Mouse (Mus musculus): Measurements from ENCODE around the gene Ptma.

Gene Ptma

DNA sequence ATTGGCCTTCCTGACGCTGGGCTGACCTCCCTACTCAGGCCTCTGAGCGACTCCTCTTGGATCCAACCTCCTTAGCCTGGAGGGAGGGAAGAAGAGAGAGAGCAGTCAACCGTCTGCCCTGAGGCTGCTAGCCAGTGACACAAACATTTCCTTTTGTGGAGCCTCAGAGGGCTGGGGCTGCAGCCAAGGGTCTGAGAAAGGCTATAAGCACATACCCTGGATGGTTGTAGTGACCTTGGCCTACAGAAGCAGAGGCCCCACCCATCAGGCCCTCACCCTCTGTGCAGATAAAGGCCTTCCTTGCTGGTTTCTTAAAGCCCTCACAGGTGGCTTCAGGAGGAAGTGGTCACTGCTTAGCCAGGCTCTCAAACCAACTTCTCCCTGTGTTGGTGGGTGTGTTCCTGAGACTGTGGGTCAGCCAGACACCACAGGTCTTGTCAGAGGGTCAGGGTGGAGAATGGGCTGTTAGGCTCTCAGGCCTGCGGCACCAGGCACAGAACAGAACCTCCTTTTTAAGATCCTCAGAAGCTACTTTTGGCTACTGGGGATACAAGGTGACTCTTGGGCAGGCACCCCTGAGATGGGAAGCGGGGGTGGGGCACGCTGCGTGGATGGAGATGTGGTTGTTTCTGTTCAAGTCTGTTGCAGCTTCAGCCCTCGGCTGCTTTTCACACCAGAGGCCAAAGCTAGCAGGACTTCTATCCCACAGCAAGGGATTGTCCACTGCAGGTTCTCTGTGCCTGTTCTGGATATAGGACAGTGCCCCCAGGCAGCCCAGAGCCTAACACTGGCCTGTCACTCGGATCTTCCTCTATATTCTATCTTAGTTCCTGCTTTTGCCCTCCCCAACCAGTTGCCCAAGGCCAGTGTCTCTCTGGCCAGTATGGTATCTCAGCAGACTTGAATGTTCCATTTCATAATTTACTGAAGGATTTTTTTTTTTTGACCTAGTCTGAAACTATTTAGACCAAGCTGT lies 34.1 kb upstream of the Ptma start:
- in situ Hi-C loops (cut with MboI; ENCODE audit: unreplicated experiment in 2 of 2), result loop anchor here in 1 of 2 experiments (25.0 kb wide), 1 partner anchor 1145 kb away; no protein-coding TSS in a partner anchor

DNA sequence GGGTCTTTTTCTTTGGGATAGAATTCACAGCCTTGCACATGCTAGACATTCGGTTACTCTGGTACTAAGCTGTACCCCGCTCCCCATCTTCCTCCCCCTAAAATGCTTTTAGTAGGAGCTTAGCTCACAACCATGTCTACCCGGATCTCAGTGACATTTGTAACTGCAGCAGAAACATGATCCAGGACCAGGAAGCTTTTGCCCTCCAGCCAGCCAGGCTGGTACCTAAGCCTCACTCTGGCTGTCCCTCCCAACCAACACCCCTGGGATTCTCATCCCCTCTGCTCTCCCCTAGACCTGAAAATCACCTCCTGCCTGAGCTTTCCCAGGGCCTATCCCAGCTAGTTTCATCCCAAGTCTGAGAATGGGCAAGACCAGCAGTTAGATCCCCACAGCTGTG lies 32.7 kb upstream of the Ptma start:
- in situ Hi-C loops (cut with MboI; ENCODE audit: unreplicated experiment in 2 of 2), result loop anchor here in 1 of 2 experiments (25.0 kb wide), 1 partner anchor 1144 kb away; no protein-coding TSS in a partner anchor

DNA sequence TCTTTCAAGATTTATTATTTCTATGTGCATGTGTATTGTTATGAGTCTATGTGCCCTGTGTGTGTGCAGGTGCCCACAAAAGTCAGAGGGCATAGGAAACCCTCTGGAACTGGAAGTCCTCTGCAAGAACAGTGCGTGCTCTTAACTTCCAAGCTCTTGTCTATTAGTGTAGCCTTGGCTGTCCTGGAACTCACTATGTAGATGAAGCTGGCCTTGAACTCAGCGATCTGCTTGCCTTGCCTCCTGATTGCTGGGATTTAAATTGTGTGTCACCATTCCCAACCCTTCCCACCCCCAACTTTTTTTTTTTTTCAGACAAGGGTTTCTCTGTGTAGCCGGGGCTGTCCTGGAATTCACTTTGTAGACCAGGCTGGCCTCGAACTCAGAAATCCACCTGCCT lies 30.2 kb upstream of the Ptma start:
- in situ Hi-C loops (cut with MboI; ENCODE audit: unreplicated experiment in 2 of 2), result loop anchor here in 1 of 2 experiments (25.0 kb wide), 1 partner anchor 1141 kb away; no protein-coding TSS in a partner anchor

DNA sequence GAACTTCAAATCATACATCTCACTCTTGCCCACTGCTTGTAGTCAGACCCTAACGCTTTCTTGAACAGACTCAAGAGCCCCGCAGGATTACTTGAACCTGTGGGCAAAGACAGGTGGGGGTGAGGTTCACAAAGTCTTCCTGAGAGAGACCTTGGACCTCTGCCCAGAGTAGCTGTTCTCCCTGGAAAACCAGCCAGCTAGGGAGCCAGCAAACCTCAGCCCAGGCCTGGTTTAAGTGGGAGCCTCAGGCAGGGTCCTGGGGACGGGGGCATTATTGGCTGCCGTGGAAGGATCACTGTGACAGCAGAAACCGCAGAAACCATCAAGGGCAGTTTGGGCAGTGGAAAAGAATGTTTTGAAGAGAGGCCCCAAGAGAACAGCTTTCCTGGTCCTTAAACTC lies 29.2 kb upstream of the Ptma start:
- in situ Hi-C loops (cut with MboI; ENCODE audit: unreplicated experiment in 2 of 2), result loop anchor here in 1 of 2 experiments (25.0 kb wide), 1 partner anchor 1140 kb away; no protein-coding TSS in a partner anchor

DNA sequence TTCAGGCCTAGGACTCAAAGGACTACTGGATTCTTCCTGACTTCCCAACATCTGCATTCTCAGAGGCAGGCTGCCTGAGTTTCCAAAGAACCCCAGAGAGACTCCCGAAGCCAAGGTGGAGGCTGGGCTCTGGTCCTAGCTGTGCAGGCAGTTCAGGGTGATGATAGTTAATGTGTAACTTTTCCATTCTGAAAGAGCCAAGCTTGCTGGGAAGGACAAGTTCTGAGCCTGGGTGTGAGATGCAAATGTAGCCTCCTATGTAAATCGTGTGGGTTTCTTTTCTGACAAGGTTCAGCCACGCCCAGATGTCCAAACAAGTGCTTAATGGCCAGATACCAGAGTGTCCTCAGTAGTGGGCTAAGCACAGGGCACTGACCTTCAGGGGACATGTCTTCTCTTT lies 28.5 kb upstream of the Ptma start:
- in situ Hi-C loops (cut with MboI; ENCODE audit: unreplicated experiment in 2 of 2), result loop anchor here in 1 of 2 experiments (25.0 kb wide), 1 partner anchor 1139 kb away; no protein-coding TSS in a partner anchor

DNA sequence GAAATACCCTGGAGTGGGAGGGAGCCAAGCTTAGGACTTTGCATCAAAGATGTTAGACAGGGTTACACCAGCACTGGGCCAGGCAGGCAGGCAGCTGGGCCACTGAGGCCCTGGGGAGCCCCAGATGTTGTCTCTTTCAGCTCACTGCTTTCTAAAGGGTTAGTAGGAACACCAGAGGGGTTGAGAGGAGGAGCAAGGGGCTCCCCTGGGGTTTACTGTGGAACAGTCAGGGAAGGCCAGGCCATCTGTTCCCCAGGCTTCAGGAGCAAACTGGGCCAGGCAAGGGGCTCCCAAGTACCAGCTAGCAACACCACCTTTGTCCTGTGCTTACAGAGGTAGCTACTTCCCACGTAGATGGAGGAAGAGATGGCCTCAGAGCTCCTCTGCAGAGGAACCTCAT lies 27.9 kb upstream of the Ptma start:
- in situ Hi-C loops (cut with MboI; ENCODE audit: unreplicated experiment in 2 of 2), result loop anchor here in 1 of 2 experiments (25.0 kb wide), 1 partner anchor 1139 kb away; no protein-coding TSS in a partner anchor

DNA sequence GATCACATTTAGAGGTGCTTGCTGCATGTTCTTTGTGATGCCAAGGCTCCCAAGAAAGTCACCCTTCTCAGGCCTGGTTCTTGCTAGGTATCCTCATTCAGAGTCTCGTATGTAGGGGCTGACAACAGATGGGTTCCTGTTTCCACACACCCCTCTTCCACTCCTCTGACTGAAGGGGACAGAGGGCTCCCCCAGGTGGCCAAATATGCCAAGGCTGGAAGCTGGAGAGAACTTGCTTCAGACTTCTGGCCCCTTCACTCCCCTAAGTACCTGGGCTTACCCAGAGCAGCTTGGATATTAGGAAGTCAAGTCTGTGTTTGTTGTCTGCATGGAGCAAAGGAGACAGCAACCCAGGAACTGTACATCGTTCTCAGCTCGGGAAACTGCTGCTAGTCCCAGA lies 26.6 kb upstream of the Ptma start:
- in situ Hi-C loops (cut with MboI; ENCODE audit: unreplicated experiment in 2 of 2), result loop anchor here (5.0 to 25.0 kb wide), 3 partner anchors 37 to 1137 kb away; no protein-coding TSS in a partner anchor

DNA sequence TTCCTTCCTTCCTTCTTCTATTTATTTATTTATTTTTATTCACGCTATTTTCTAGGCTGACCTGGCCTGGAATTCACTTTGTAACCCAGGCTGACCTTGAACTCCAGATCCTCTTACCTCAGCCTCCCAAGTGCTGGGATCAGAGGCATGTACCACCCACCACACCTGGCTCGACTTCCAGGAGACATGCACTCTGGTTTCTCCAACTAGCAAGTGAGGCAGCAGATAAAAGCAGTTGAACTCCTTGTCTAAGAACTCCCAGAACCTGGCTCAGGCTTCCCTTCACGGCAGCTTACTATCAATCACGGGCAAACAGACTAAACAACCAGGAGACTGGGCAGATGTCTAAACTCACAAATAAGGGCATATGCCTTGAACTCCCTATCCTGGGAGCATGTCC lies 25.8 kb upstream of the Ptma start:
- in situ Hi-C loops (cut with MboI; ENCODE audit: unreplicated experiment in 2 of 2), result loop anchor here (5.0 kb wide), 2 partner anchors 37 to 58 kb away; no protein-coding TSS in a partner anchor

DNA sequence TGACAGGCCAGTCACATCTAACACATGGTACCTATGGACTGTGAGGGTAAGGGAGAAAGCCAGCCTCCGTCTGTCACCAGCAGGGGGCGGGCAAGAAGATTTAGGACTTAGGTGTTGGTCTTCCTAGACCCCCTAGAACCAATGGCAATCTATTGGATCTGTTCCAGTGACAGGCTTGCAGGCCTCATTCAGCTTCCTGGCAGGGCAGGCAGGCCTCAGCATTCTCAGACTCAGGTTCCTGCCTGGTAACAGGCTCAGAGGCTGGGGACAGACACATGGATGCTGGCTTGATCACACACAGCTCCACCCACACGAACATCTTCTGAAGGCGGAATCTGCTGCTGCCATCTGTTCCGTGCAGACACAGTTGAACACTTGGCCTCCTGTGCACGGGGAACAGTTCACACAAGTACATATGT lies 25.4 kb upstream of the Ptma start:
- in situ Hi-C loops (cut with MboI; ENCODE audit: unreplicated experiment in 2 of 2), result loop anchor here (5.0 kb wide), 2 partner anchors 36 to 59 kb away; no protein-coding TSS in a partner anchor

DNA sequence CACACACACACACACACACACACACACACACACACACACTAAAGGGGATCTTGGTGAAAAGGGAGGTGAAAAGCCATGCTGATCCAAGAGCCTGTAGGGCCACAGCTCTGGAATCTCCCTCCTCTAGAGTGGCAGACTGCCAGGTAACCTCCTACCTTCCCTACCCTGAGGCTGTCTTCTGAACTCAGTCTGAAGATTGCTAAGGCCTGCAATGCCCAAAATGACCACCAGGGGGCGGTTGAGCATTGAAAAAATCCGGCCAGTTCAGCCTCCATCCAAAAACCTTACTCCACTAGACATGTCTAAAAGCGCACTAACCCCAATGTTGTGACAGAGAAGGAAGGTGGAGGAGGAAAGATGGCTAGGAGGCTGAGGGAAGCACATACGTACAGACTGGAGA lies 25.0 kb upstream of the Ptma start:
- in situ Hi-C loops (cut with MboI; ENCODE audit: unreplicated experiment in 2 of 2), result loop anchor here (5.0 kb wide), 2 partner anchors 36 to 59 kb away; no protein-coding TSS in a partner anchor

DNA sequence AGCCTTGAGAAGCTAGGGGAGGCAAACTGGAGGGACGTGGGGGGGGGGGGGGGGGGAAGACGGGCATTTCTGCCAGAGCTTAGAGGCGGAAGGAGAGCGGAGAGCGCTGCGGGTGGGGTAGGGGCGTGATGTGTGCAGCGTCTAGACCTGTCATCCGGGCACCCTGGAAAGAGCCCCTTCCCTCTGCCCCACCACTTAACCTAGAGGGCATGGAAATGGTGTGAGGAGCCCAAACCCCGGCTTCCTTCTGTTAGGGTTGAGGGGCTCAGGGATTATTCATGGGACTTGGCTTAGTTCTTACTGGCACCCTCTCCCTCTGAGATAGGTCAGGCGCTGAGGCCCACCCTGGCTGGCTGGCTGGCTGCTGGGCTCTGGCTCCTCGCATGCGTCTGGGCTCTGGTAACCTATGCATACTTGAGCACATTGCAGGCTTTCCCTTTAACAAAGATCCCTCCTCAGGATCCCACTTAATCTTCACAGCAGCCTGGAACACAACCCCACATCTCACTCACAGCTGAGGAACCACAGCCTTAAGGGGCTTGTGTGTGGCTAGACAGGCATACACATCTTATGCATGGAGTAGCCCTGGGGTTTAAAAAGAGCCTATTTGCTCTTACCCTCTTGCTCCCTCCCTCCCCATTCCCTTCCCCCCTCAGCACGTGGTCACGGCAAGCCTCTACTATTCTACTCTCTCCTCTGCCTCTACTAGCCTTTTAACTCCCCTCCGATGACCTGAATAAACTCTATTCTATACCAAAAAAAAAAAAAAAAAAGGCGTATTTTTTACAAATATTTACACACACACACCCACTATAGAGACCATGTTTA lies 24.1 kb upstream of the Ptma start:
- in situ Hi-C loops (cut with MboI; ENCODE audit: unreplicated experiment in 2 of 2), result loop anchor here (5.0 kb wide), 2 partner anchors 35 to 60 kb away; no protein-coding TSS in a partner anchor

DNA sequence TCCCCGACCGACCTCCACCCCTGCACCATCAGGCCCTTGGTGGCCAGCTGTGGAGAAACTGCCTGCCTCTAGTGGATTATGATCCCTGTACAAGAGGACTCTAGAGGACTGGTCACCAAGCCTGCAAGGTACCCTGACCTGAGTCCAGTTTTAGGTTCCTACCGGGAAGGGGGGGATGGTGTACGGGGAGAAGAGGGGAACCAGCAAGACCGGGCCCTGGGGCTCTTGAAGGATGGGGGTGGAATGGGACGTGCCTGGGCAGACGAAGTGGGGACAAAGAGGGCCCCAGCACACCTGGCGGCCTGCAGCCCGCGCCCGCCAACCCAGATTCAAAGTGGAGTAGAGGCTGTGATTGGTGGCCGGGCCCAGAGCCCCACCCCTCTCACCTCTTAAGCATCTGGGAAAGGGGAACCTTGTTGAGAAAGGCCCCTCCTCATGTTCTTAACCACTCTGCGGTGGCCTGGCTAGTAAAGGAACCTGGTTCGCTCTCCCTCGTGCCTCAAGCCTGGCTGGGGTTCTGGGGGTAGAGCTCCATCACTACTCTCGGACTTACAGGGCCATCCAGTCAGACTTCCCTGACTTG lies 23.3 kb upstream of the Ptma start:
- in situ Hi-C loops (cut with MboI; ENCODE audit: unreplicated experiment in 2 of 2), result loop anchor here (5.0 kb wide), 2 partner anchors 34 to 61 kb away; no protein-coding TSS in a partner anchor

DNA sequence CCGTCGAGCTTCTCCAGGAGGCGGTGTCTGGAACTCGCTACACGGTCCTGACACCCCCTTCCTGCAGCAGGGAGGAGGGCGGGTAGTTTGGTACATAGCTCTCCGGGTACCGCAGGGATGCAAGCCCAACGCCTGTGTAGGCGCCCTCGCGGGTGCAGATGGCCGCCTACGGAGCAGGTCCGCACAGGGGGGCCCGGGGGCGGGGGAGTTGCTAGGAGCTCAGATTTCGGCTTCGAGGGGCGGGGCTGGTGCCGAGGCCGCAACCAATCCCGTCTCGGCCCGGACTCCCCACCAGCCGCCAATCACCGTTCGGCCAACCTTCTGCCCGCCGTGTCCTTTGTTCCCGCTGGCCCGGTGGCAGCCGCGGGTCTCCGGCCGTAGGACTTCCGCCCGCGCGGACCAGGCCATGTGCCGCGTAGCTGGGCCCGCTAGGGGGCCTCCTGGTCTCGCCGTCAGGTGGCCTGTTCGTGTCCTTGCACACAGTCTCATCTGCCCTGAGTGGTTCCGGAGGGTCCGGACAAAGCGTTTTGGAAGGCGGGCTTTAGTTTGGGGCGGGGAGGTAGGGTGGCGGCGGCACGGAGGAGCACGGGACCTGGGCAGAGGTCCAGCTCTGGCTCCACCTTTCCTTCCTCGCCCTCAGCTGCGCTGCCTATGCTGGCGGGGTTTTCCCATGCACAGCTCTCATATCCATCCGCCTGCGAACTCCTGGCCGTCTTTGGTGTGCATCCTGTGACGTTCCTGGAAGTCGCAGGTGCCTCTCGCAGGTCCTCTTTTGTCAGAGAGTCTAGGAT lies 22.4 kb upstream of the Ptma start:
- in situ Hi-C loops (cut with MboI; ENCODE audit: unreplicated experiment in 2 of 2), result loop anchor here (5.0 kb wide), 2 partner anchors 33 to 62 kb away; no protein-coding TSS in a partner anchor

DNA sequence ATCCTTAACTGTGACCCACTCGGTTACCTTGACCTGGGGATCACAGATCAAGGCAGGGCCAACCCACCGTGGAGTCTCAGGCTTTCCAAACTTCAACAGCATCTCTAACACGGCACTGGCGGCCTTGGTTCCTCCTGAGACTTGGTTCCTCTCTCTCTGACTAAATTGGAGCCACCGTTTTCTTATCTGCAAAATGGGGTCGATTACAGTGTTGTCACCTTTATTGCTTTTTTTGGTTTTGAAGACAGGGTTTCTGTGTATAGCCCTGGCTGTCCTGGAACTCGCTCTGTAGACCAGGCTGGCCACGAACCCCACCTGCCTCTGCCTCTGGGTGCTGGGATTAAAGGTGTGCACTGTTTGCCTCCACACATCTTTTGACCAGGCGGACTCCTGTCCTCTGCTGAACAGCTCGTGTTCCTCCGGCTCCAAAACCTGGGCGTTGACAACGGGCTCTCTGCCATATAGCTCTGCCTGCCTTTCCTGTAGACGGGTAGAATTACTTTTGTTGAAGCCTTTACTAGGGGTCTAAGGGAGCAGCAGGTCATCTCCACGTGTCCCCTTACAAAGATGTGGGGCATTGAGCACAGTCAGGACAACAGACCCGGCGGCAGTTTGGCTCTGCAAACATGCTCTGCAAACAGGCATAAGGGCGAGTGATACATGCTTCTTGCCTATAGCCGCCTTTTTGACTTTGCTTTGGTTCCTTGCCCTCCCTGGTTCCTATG lies 21.7 kb upstream of the Ptma start:
- in situ Hi-C loops (cut with MboI; ENCODE audit: unreplicated experiment in 2 of 2), result loop anchor here (5.0 kb wide), 2 partner anchors 32 to 63 kb away; no protein-coding TSS in a partner anchor

DNA sequence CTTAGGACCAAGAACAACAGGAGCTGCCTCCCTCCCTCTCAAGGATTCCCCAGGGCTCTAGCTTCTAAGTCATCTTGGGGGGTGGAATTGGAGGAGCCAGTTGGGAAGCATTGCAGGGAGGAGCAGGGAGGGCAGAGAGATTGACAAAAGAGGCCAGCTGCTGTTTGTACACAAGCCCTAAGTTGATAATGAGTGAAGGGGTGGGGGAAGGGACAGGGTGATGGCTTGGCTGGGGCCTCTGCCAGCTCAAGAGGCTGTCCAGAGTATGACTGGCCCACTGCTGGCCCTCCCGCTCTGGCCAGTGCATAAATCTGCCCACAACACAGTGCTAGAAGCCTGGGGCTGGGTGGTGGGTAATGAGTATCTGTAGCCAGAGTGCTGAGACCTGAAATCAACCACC lies 21.1 kb upstream of the Ptma start:
- in situ Hi-C loops (cut with MboI; ENCODE audit: unreplicated experiment in 2 of 2), result no loop called here

DNA sequence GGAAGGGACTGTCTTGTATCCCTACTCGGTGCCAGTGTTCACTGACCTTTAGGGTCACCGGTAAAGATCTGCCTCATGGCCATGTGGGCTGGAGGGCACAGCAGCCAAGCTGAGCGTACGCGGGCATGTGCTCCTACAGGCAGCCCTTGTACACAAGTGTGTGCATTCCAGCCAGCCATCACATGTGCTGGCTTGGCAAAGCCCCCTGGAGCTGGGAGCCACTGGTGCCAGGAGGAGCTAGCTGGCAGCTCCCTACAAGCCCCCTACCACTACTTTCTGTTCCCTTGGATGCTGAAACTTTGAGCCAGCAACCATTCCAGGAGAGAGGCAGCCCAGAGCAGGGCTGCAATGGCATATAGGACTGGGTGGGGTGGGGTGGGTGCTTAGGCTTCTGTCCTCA lies 20.1 kb upstream of the Ptma start:
- in situ Hi-C loops (cut with MboI; ENCODE audit: unreplicated experiment in 2 of 2), result no loop called here

DNA sequence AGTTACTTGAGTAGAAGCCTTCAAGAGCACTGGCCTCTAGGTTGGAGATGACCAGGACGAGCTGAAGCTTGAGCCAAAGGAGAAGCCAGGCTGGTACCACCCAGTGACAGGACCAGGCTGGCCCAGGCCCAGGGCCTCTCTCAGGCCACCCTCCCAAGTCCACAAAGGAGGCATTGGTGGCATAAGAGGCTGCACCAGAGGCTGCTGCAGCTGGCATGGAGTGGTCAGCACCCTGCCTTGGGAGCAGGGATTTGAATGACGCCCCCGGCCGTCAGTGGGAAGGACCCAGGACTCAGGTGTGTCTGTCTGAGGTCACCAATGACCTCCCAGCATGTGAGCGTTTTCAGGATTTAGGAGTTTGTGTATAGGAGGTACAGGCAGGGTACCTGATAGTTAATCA lies 18.7 kb upstream of the Ptma start:
- in situ Hi-C loops (cut with MboI; ENCODE audit: unreplicated experiment in 2 of 2), result no loop called here

DNA sequence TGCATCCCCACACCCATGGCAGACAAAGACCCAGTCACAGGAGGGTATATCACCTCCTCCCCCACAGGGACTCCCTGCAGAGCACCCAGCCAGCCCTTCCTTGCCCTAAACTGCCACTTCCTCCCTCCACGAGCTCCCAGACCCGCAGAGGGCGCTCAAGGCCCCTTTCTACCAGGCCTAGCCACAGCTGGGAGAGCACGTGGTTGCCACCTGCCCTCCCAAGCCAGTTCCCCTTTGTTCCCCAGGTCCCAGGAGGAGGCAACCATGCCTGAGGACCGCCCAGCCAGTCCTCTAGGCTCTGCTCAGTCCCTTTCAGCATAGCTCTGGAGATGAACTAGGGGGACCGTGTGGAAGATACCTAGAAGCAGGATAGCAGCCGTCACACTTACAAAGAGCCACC lies 17.1 kb upstream of the Ptma start:
- in situ Hi-C loops (cut with MboI; ENCODE audit: unreplicated experiment in 2 of 2), result no loop called here

DNA sequence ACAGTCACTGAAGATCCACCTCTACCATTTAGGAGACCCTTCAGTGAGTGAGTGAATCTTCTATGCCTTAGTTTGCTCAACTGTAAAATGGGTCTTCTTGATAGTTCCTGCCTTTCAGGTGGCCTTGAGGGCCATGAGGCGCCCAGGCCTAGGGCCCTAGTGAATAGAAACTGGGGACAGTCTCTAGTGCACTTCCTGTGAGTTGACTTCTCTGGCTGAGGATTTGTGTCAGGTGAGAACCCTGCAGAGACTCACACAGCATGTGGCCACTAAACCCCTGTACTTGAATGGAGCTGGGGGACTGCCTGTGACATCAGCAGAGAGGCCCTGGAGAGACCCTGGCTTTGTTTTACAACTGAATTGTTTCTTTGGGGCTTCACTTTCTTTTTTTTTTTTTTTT lies 16.3 kb upstream of the Ptma start:
- in situ Hi-C loops (cut with MboI; ENCODE audit: unreplicated experiment in 2 of 2), result no loop called here

All from v-Abl transformed pro-B cells (cell line).